Mouse (Mus musculus) CH12.LX (cell line): ENCODE data around the gene Gm19345.
A peak's percentile ranks its signal among the peaks of the same experiment; 100 is the strongest.

Source experiments
- CTCF ChIP-seq, 2 experiments: IDR thresholded peaks in 1 of 2; conservative IDR thresholded peaks in 1 of 2; 2 replicates each; pipeline ENCODE4 v1.5.1; 2011 to 2012; ENCODE audit warnings: low read depth in 2 of 2, low read length in 2 of 2, improper control_type of control experiment in 1 of 2, inconsistent platforms in 1 of 2, mild to moderate bottlenecking in 1 of 2, moderate library complexity in 1 of 2
- HCFC1 ChIP-seq: IDR thresholded peaks from 2 replicates; pipeline ENCODE4 v1.6.1; 2012; ENCODE audit warnings: low read depth, mild to moderate bottlenecking, inconsistent platforms, low read length, improper control_type of control experiment
- MAFK ChIP-seq: IDR thresholded peaks from 2 replicates; pipeline ENCODE4 v1.6.1; 2011; ENCODE audit warnings: low read length, improper control_type of control experiment; ENCODE audit not compliant: insufficient replicate concordance
- NRF1 ChIP-seq: IDR thresholded peaks from 2 replicates; pipeline ENCODE4 v1.6.1; 2014; ENCODE audit warnings: low read depth, mild to moderate bottlenecking, inconsistent platforms, low read length, improper control_type of control experiment, moderate library complexity
- RCOR1 ChIP-seq: conservative IDR thresholded peaks from 2 replicates; pipeline ENCODE4 v1.6.1; 2012; ENCODE audit warnings: low read depth, mild to moderate bottlenecking, inconsistent platforms, low read length, improper control_type of control experiment
- TCF12 ChIP-seq: IDR thresholded peaks from 2 replicates; pipeline ENCODE4 v1.6.1; 2014; ENCODE audit warnings: low read depth, mild to moderate bottlenecking, inconsistent platforms, low read length, improper control_type of control experiment
- USF1 ChIP-seq: IDR thresholded peaks from 2 replicates; pipeline ENCODE4 v1.6.1; 2014; ENCODE audit warnings: low read depth, mild to moderate bottlenecking, inconsistent platforms, low read length, improper control_type of control experiment
- ZKSCAN1 ChIP-seq: IDR thresholded peaks from 2 replicates; pipeline ENCODE4 v1.6.1; 2012; ENCODE audit warnings: low read depth, inconsistent platforms, low read length, improper control_type of control experiment, borderline replicate concordance
- ZNF384 ChIP-seq: IDR thresholded peaks from 2 replicates; pipeline ENCODE4 v1.6.1; 2012; ENCODE audit warnings: low read depth, low read length, improper control_type of control experiment, inconsistent platforms

- TF ChIP-seq ZKSCAN1 (no peak), CTCF (conservative IDR thresholded peaks at IDR 0.05 in 1 of 2, IDR thresholded peaks at IDR 0.05 in 1 of 2; ENCODE audit: low read depth in 2 of 2, low read length in 2 of 2) (no peak), USF1 (no peak), TCF12 (peak; percentile 78), HCFC1 (peak; percentile 60), NRF1 (peak; percentile 14; the same call in 1 of the 2 replicates), MAFK (peak; percentile 51; the same call in 1 of the 2 replicates), RCOR1 (no peak; the same call in 1 of the 2 replicates), ZNF384 (no peak)
Measured at GRCm38 (mm10) chr7:19871137-19871621, 19.4 kb downstream of the Gm19345 start.
